Mouse (Mus musculus): ENCODE results near the gene Ghr.

- TF ChIP-seq CTCF (IDR thresholded peaks at IDR 0.05; ENCODE audit: low read depth) (no peak), EP300 (optimal IDR thresholded peaks at IDR 0.05) (no peak)
Observed at GRCm38 (mm10) chr15:3569178-3569903, 14.0 kb downstream of the Ghr start.
